Mouse (Mus musculus) thymus, adult 2 months (tissue): Measurements from ENCODE around the gene Asic3. TPM values are rescaled to one million over a fixed set of nuclear protein-coding genes. Genes with fewer than 3 reads are reported as not detected.

ENCODE experiments used
- DNase-seq: peaks from one replicate; pipeline ENCODE4 v3.0.0; 2021
- H3K27ac ChIP-seq: fragments of 200-500 bp; 2 replicates; pipeline ENCODE4 v1.5.1; 2012; ENCODE audit warnings: low read length, control low read depth; ENCODE audit not compliant: control insufficient read depth, insufficient read depth
- H3K27me3 ChIP-seq: fragments of 200-500 bp; 2 replicates; pipeline ENCODE4 v1.6.1; 2012; ENCODE audit warnings: mild to moderate bottlenecking, low read length, moderate library complexity, mixed read lengths; ENCODE audit not compliant: control insufficient read depth, insufficient read depth
- H3K36me3 ChIP-seq: fragments of 200-500 bp; 2 replicates; pipeline ENCODE4 v1.6.1; 2012; ENCODE audit warnings: mild to moderate bottlenecking, low read length, moderate library complexity; ENCODE audit not compliant: control insufficient read depth, insufficient read depth
- H3K4me1 ChIP-seq: fragments of 200-500 bp; replicated peaks from 2 replicates; pipeline ENCODE4 v1.6.1; 2012; ENCODE audit warnings: low read length; ENCODE audit not compliant: control insufficient read depth, insufficient read depth
- H3K4me3 ChIP-seq: fragments of 200-500 bp; 2 replicates; pipeline ENCODE4 v1.5.1; 2012; ENCODE audit warnings: mild to moderate bottlenecking, low read length, control low read depth, moderate library complexity; ENCODE audit not compliant: control insufficient read depth, insufficient read depth
- CTCF ChIP-seq: fragments of 200-500 bp; IDR thresholded peaks from 2 replicates; pipeline ENCODE4 v1.5.1; 2012; ENCODE audit warnings: mild to moderate bottlenecking, control low read depth, low read length, moderate library complexity, borderline replicate concordance; ENCODE audit not compliant: control insufficient read depth, poor library complexity, insufficient read depth; ENCODE audit errors: extremely low read depth
- POLR2A ChIP-seq: fragments of 200-500 bp; IDR thresholded peaks from 2 replicates; pipeline ENCODE4 v1.6.1; 2012; ENCODE audit warnings: mild to moderate bottlenecking, low read length, control low read depth, moderate library complexity; ENCODE audit not compliant: control insufficient read depth, poor library complexity, insufficient read depth; ENCODE audit errors: extremely low read depth
- WGBS: fragments of 180-500 bp; shearing (Covaris S2); methylation state at CpG from one replicate; pipeline ENCODE4 v1.1.7; 2018; 5-methylcytosine and 5-hydroxymethylcytosine counted together
- polyA plus RNA-seq: library from polyadenylated mRNA; depleted of rRNA; stranded (reverse); fragments of >200 nt; gene quantifications from 2 replicates; pipeline ENCODE4 v1.2.3, GENCODE M21; 2012; rRNA removed

Gene Asic3
- polyA plus RNA-seq, 1 experiment: 2.1 TPM

- peak overlapping the region; percentile 69 for H3K4me3 ChIP-seq
- no peak overlapping the region for H3K27ac ChIP-seq
- no peak for TF ChIP-seq POLR2A
- TF ChIP-seq CTCF: no peak
- H3K4me1 ChIP-seq: peaks cover 31% of the 10 kb centered on the region
- 2% methylated on average over 29 of the region's 29 CpGs for WGBS
- no peaks in the 10 kb centered on the region for H3K27me3 ChIP-seq
- DNase-seq: peak; percentile 36
- no peaks in the 10 kb centered on the region for H3K36me3 ChIP-seq
These were observed 39.6 kb downstream of the Asic3 start for GRCm38 (mm10) chr5:24452691-24453233.

DNA sequence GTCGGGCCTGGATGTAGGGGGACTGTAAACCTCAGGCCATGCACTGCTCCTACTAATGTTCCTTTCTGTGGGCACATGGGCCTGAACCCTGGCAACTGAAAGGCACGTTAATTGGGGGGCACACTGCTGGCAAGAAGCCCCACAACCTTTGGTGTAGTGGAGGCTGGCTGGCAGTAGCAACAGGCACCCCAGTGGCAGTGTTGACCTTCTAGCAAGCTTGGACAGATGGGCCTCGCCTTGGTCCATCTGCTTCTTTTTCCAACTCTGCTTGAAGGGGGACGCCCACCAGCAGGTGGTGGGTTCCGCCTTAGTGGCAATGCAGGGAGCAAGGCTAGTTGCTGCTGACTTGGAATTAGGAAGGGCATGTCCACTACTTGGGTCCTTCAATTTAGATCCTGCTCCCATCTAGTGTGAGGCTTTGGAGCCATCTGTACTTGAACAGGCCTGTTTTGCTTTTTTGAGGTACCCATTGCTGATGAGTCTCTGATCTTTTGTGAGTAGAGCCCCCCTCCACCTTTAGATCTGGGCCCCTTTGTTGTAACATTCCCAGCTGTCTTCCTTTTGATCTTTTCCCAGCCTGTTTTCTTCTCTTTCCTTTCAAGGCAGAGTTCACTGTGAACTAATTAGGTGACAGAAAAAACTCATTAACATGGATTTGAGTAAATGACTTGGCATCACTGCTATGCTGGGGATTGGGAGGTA lies 40.2 kb downstream of the Asic3 start:
- TF ChIP-seq CTCF (no peak), POLR2A (no peak)
- H3K27me3 ChIP-seq: no peaks in the 10 kb centered on the region
- H3K27ac ChIP-seq: no peak overlapping the region
- H3K4me3 ChIP-seq: peak overlapping the region; percentile 69
- peaks cover 28% of the 10 kb centered on the region for H3K4me1 ChIP-seq
- 54% methylated on average over 5 of the region's 5 CpGs for WGBS
- DNase-seq: no peak
- no peaks in the 10 kb centered on the region for H3K36me3 ChIP-seq

DNA sequence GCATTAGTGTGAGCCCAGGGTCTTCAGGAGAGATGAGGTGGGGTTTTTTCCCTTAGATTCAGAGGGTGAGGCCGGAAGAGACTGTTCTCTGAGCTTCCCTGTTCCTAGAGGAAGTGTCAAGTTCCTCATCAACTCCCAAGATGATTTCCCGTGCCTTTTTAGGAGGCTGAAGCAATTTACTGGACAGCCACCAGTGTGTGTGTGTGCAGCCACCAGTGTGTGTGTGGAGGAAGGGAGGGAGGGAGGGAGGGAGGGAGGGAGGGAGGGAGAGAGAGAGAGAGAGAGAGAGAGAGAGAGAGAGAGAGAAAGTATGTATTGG lies 40.8 kb downstream of the Asic3 start:
- Histone ChIP-seq H3K36me3 (no peaks in the 10 kb centered on the region), H3K27ac (no peak overlapping the region), H3K27me3 (no peaks in the 10 kb centered on the region), H3K4me3 (no peak overlapping the region), H3K4me1 (peaks cover 28% of the 10 kb centered on the region)
- DNase-seq: no peak
- TF ChIP-seq CTCF: no peak
- TF ChIP-seq POLR2A: no peak
- WGBS: 66% methylated on average over 2 of the region's 2 CpGs

DNA sequence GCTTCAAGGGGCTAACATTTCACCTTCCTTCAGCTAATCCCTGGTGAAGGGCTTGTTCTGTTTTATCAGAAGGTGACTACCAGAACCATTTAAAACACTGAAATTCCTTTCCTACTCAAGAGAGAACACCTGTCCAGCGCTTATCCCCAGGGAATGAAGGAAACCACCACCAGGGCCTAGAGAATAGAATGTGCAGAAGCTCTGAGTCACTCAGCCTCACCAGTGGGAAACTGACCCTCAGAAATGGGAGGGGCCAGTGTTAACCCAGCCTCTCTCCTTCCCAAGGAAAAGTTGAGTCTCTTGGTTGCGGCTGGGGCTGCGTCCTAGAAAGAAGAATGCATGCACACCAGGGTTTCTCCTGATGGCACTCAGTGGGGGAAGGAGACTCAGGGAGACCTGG lies 41.9 kb downstream of the Asic3 start:
- Histone ChIP-seq H3K4me1 (peaks cover 28% of the 10 kb centered on the region), H3K27ac (no peak overlapping the region), H3K36me3 (no peaks in the 10 kb centered on the region), H3K4me3 (no peak overlapping the region), H3K27me3 (no peaks in the 10 kb centered on the region)
- 96% methylated on average over 3 of the region's 3 CpGs for whole genome bisulfite sequencing
- no peak for TF ChIP-seq POLR2A
- no peak for TF ChIP-seq CTCF
- no peak for DNase-seq

GRCm38 (mm10) chr5:24455613-24456012 lies 42.4 kb downstream of the Asic3 start:
- no peak overlapping the region for H3K4me3 ChIP-seq
- peaks cover 28% of the 10 kb centered on the region for H3K4me1 ChIP-seq
- DNase-seq: no peak
- no peak overlapping the region for H3K27ac ChIP-seq
- WGBS: 87% methylated on average over 7 of the region's 7 CpGs
- H3K27me3 ChIP-seq: no peaks in the 10 kb centered on the region
- TF ChIP-seq POLR2A (no peak), CTCF (no peak)
- H3K36me3 ChIP-seq: no peaks in the 10 kb centered on the region

DNA sequence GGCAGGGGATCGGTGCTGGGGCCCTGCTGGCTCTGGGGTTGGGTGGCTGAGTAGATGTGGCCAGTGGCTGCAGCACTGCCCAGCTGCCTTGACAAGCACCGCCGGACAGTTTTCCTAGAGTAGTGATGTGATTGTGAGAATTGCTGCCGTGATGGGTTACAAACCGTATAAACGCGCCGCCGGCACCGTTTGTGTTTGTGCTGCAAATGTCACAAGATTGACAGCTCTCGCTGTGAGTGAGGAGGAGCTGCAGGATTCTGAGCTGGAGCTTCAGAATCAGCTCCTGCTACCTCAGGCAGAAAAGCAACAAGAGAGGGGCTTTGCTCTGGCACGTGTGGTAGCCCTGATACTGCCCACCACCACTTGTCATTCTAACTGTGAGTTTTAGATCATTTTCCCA lies 53.6 kb downstream of the Asic3 start:
- 95% methylated on average over 12 of the region's 12 CpGs for WGBS

More for the DNA sequence above, 53.6 kb downstream of the Asic3 start:
- no peak for TF ChIP-seq CTCF
- no peak for TF ChIP-seq POLR2A
- no peak overlapping the region for H3K4me3 ChIP-seq
- no peaks in the 10 kb centered on the region for H3K36me3 ChIP-seq
- no peaks in the 10 kb centered on the region for H3K27me3 ChIP-seq
- H3K27ac ChIP-seq: no peak overlapping the region
- no peaks in the 10 kb centered on the region for H3K4me1 ChIP-seq
- no peak for DNase-seq

Other genes starting within 250 kb of the Asic3 start
- 6.0 and 7.1 TPM in 2 replicates for gene Nupl2, start 248.4 kb upstream of the Asic3 start, polyA plus RNA-seq
- gene Kcnh2, start 61.8 kb upstream of the Asic3 start, polyA plus RNA-seq: 187 and 196 TPM in 2 replicates
- gene Nos3, start 48.6 kb upstream of the Asic3 start, polyA plus RNA-seq: 3.7 and 5.7 TPM in 2 replicates
- 6.8 and 8.1 TPM in 2 replicates for gene Atg9b, start 21.2 kb upstream of the Asic3 start, polyA plus RNA-seq
- gene Abcb8, start 19.7 kb upstream of the Asic3 start, polyA plus RNA-seq: 78.2 and 85.0 TPM in 2 replicates
- gene Cdk5, start 10.1 kb downstream of the Asic3 start, polyA plus RNA-seq: 62.3 and 87.0 TPM in 2 replicates
- gene Slc4a2, start 10.4 kb downstream of the Asic3 start, polyA plus RNA-seq: 116 and 118 TPM in 2 replicates
- 424 and 481 TPM in 2 replicates for gene Fastk, start 31.9 kb downstream of the Asic3 start, polyA plus RNA-seq
- 122 and 136 TPM in 2 replicates for gene Tmub1, start 34.5 kb downstream of the Asic3 start, polyA plus RNA-seq
- 111 and 117 TPM in 2 replicates for gene Agap3, start 38.8 kb downstream of the Asic3 start, polyA plus RNA-seq
- gene Gbx1, start 113.8 kb downstream of the Asic3 start, polyA plus RNA-seq: 0.05 TPM in 2 replicates
- gene Asb10, start 127.6 kb downstream of the Asic3 start, polyA plus RNA-seq: 0.38 and 9.5 TPM in 2 replicates
- not detected in 2 replicates for gene 4931409K22Rik, start 143.4 kb downstream of the Asic3 start, polyA plus RNA-seq
- 117 and 121 TPM in 2 replicates for gene Abcf2, start 164.1 kb downstream of the Asic3 start, polyA plus RNA-seq
- gene Chpf2, start 173.3 kb downstream of the Asic3 start, polyA plus RNA-seq: 53.5 and 55.5 TPM in 2 replicates
- 3.7 and 6.1 TPM in 2 replicates for gene Smarcd3, start 211.0 kb downstream of the Asic3 start, polyA plus RNA-seq